Mouse (Mus musculus): ENCODE measurements around the gene Tcta. TPM values are rescaled to one million over a fixed set of nuclear protein-coding genes. Genes with fewer than 3 reads are reported as not detected.
"Not testable (repeated sequence)": the region's sequence is repeated elsewhere in the genome, so short reads cannot be mapped to it uniquely, and the experiment has no call there.

Tcta gene
- polyA plus RNA-seq, 1 experiment from 2014 or later = 28.2 TPM

DNA sequence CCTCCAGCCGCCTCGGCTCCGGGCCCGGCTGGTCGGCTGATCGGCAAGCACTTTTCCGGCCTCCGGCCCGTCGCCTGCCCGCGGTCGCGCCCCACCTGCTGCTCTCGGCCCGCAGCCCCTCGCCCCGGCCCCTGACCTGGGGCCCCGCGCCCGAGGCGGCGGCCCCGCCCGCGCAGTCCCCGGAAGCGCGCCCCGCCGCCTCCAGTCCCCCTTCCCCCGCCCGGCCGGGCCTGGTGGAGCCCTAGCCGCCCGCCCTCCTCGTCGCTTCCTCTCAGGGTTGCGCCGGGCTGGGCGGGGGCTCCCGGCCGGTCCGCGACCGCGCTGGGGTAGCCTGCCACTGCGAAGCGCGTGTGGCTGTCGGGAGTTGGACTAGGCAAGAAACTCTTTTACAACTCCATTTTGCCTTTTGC, 616 bp upstream of the Tcta start:
- no peaks in the 10 kb centered on the region for H3K27me3 ChIP-seq (ENCODE audit: insufficient read depth, poor library complexity, severe bottlenecking)
- under 1% methylated on average over 51 of the region's 51 CpGs for WGBS
- peak; percentile 90 for DNase-seq (ENCODE audit: low spot score)
- peaks cover 23% of the 10 kb centered on the region for H3K4me1 ChIP-seq
- no peaks in the 10 kb centered on the region for H3K9me3 ChIP-seq
- peak overlapping the region; percentile 98 for H3K27ac ChIP-seq
- H3K36me3 ChIP-seq = peaks cover 26% of the 10 kb centered on the region
- peak overlapping the region; percentile 84 for H3K4me3 ChIP-seq

DNA sequence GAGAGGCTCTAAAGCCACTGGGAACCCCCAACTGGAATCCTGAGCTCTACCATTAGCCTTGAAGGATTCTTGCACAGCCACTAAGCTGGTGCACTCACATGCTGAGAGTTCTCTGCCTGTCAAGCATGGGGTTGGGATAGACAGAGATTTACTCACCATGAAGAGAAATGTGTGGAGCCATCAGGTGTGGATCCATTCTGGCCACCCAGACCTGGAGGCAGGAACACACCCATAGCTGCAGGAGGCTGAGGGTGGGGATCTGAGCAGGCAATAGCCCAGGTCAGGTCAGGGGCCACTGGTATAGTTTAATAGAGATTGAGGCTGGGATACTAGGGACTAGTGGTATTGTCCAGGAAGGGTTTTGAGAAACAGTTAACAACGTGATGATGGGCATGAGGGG, 790 bp downstream of the Tcta start:
- no peaks in the 10 kb centered on the region for H3K27me3 ChIP-seq (ENCODE audit: insufficient read depth, poor library complexity, severe bottlenecking)
- H3K4me3 ChIP-seq = peak overlapping the region; percentile 84
- H3K36me3 ChIP-seq = peaks cover 38% of the 10 kb centered on the region
- 0% methylated on average over 1 of the region's 1 CpGs for WGBS
- no peak for DNase-seq (ENCODE audit: low spot score)
- H3K9me3 ChIP-seq = no peaks in the 10 kb centered on the region
- peaks cover 23% of the 10 kb centered on the region for H3K4me1 ChIP-seq
- H3K27ac ChIP-seq = peak overlapping the region; percentile 98

- H3K36me3 ChIP-seq = peaks cover 39% of the 10 kb centered on the region
- H3K9me3 ChIP-seq = no peaks in the 10 kb centered on the region
- DNase-seq (ENCODE audit: low spot score) = no peak
- H3K27me3 ChIP-seq (ENCODE audit: insufficient read depth, poor library complexity, severe bottlenecking) = no peaks in the 10 kb centered on the region
- WGBS = 38% methylated on average over 4 of the region's 4 CpGs
- H3K4me3 ChIP-seq = peak overlapping the region; percentile 84
- H3K27ac ChIP-seq = peak overlapping the region; percentile 98
- peaks cover 21% of the 10 kb centered on the region for H3K4me1 ChIP-seq
Observed at GRCm38 (mm10) chr9:108304716-108305115, 1.2 kb downstream of the Tcta start.

- Histone ChIP-seq H3K27me3 (ENCODE audit: insufficient read depth, poor library complexity, severe bottlenecking) (no peaks in the 10 kb centered on the region), H3K27ac (no peak overlapping the region), H3K36me3 (peaks cover 44% of the 10 kb centered on the region), H3K4me3 (no peak overlapping the region), H3K9me3 (no peaks in the 10 kb centered on the region), H3K4me1 (peaks cover 22% of the 10 kb centered on the region)
- no peak for DNase-seq (ENCODE audit: low spot score)
- WGBS = 80% methylated on average over 3 of the region's 3 CpGs
Observed at GRCm38 (mm10) chr9:108301853-108302252, 4.1 kb downstream of the Tcta start.

- Histone ChIP-seq H3K9me3 (no peaks in the 10 kb centered on the region), H3K27me3 (ENCODE audit: insufficient read depth, poor library complexity, severe bottlenecking) (no peaks in the 10 kb centered on the region), H3K36me3 (peaks cover 35% of the 10 kb centered on the region), H3K4me1 (peaks cover 22% of the 10 kb centered on the region), H3K27ac (peak within 1 kb of the TSS; percentile 82), H3K4me3 (peak within 1 kb of the TSS; percentile 57)
- 24% methylated on average over 18 of the region's 18 CpGs for WGBS
- peak; percentile 80 for DNase-seq (ENCODE audit: low spot score)
Observed at GRCm38 (mm10) chr9:108296453-108297355, 9.3 kb downstream of the Tcta start, which contains the start of gene Amt. Amt (plus strand) TSS chr9:108296853.

DNA sequence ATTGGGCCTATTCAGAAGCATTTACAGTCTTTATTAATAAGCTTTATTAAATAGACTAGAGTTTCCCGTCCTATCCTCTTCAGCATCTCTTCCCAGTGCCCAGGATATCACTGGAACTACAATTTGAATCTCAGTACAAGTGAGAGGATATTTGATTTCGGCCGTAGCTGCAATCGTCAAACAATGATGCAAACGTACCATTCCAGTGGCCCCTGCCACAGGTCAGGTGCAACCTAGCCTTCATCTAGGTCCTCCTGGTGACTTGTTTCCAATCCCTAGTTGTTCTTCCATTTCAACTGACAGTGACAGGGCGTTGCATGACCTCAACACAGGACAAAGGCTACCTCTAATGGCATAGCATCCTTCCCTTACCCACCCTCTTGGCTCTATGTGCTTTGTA, 15.2 kb downstream of the Tcta start:
- Histone ChIP-seq H3K27ac (peak overlapping the region; percentile 86), H3K4me1 (peaks cover 6% of the 10 kb centered on the region), H3K27me3 (ENCODE audit: insufficient read depth, poor library complexity, severe bottlenecking) (no peaks in the 10 kb centered on the region), H3K4me3 (peak overlapping the region; percentile 72), H3K9me3 (no peaks in the 10 kb centered on the region), H3K36me3 (peaks cover 17% of the 10 kb centered on the region; the same call in 1 of the 2 replicates)
- no peak for DNase-seq (ENCODE audit: low spot score)
- 43% methylated on average over 6 of the region's 6 CpGs for WGBS

GRCm38 (mm10) chr9:108290016-108290750, 15.8 kb downstream of the Tcta start, which contains the start of gene Nicn1:
Nicn1 (plus strand) TSS chr9:108290429.
- peaks cover 5% of the 10 kb centered on the region for H3K4me1 ChIP-seq
- peak; percentile 98 for DNase-seq (ENCODE audit: low spot score)
- peak within 1 kb of the TSS; percentile 72 for H3K4me3 ChIP-seq
- H3K27me3 ChIP-seq (ENCODE audit: insufficient read depth, poor library complexity, severe bottlenecking) = no peaks in the 10 kb centered on the region
- peak within 1 kb of the TSS; percentile 86 for H3K27ac ChIP-seq
- H3K9me3 ChIP-seq = no peaks in the 10 kb centered on the region
- WGBS = under 1% methylated on average over 32 of the region's 32 CpGs
- peaks cover 15% of the 10 kb centered on the region; the same call in 1 of the 2 replicates for H3K36me3 ChIP-seq

DNA sequence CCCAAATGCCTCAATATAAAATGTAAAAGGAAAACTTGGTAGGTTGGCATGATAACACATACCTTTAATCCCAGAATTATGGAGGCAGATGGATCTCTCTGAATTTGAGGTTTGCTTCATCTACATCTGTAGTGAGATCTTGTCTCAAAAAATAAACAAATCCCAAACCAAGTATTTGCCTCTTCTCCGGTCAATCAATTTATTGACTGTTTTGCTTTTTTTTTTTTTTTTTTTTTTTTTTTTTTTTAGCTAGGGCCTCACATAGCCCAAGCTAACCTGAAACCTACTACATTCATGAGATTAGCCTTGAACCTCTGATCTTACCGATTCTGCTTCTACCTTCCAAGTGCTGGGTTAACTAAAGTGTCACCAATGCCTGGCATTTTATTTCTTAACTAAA, 16.6 kb downstream of the Tcta start:
- Histone ChIP-seq H3K4me1 (peaks cover 5% of the 10 kb centered on the region), H3K27ac (peak overlapping the region; percentile 86; the same call in 1 of the 2 replicates), H3K4me3 (peak overlapping the region; percentile 72; the same call in 1 of the 2 replicates), H3K36me3 (peaks cover 8% of the 10 kb centered on the region; the same call in 1 of the 2 replicates), H3K27me3 (ENCODE audit: insufficient read depth, poor library complexity, severe bottlenecking) (no peaks in the 10 kb centered on the region), H3K9me3 (no peaks in the 10 kb centered on the region)
- DNase-seq (ENCODE audit: low spot score) = no peak
- WGBS = 53% methylated on average over 2 of the region's 2 CpGs

DNA sequence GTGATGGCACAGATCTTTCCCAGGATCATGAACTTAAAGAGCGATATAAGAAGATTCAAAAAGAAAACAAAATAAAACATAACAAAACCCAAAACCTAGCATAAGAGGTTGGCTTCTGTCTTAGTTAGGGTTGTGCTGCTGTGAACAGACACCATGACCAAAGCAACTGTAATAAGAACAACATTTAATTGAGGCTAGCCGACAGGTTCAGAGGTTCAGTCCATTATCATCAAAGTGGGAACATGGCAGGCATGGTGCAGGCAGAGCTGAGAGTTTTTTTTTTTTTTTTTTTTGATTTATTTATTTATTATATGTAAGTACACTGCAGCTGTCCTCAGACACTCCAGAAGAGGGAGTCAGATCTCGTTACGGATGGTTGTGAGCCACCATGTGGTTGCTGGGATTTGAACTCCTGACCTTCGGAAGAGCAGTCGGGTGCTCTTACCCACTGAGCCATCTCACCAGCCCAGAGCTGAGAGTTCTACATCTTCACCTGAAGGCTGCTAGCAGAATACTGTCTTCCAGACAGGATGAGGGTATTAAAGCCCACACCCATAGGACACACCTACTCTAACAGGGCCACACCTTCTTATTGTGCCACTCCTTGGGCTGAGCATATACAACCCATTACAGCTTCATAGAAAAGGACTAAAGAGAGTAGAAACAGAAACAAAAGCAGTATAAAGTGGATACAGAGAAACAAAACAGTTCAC, 18.3 kb downstream of the Tcta start:
- H3K27me3 ChIP-seq (ENCODE audit: insufficient read depth, poor library complexity, severe bottlenecking); H3K27ac ChIP-seq; H3K36me3 ChIP-seq; H3K4me3 ChIP-seq; H3K4me1 ChIP-seq; DNase-seq (ENCODE audit: low spot score); H3K9me3 ChIP-seq: not testable (repeated sequence)
- WGBS = 77% methylated on average over 6 of the region's 6 CpGs

DNA sequence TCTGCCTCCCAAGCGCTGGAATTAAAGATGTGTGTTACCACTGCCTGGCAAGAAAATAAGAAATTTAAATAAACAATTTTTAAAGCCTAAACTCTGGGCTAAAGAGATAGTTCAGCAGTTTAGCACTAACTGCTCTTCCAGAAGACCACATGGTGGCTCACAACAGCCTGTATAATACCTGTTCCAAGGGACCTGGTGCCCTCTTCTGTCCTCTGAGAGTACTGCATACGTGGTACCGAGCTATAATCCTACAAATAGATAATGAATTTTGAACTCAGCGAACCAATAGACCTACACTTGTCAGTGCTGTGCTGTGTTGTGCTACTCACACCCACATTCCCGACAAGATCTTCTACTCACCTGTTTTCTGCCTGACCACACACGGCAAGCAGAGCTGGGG, 21.6 kb downstream of the Tcta start:
- H3K36me3 ChIP-seq = no peaks in the 10 kb centered on the region
- no peak for DNase-seq (ENCODE audit: low spot score)
- H3K4me1 ChIP-seq = peaks cover 8% of the 10 kb centered on the region; the same call in 1 of the 2 replicates
- no peak overlapping the region for H3K4me3 ChIP-seq
- H3K9me3 ChIP-seq = no peaks in the 10 kb centered on the region
- 10% methylated on average over 6 of the region's 6 CpGs for WGBS
- H3K27me3 ChIP-seq (ENCODE audit: insufficient read depth, poor library complexity, severe bottlenecking) = no peaks in the 10 kb centered on the region
- no peak overlapping the region for H3K27ac ChIP-seq

DNA sequence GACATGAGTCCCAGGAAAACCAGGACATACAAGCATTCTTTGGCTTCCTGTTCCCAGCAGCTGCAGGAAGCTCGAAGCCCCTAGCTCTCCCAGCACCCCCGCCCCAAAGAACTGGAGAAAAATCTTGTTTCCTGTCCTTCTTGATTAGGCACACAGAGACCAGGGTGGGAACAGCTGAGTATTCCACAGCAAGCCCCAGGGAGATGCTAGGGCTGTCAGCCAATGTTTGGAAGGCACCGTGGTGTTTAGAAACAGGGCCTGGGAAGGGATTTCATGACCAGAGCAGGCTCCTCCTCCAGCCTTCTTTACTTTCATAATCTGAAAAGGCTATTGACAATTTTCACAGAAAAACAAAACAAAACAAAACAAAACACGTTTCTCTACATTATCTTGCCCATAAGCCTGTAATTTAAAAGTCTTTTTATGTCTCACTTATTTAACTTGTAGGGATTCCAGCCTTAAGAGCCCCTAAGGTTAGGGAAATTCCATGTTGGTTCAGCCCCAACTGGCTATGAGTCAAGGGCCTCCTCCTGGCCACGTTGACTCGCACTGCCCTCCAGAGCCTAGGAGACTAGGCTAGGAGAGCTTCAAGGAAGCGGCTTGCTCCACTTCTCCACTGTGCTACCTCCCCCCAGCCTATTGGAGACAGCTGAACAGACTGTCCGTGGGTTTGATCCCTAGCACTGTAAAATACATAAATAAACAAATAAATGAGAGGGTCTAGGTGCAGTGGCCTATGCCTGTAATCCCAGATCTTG, 25.7 kb downstream of the Tcta start:
- Histone ChIP-seq H3K4me3 (no peak overlapping the region), H3K9me3 (no peaks in the 10 kb centered on the region), H3K27me3 (ENCODE audit: insufficient read depth, poor library complexity, severe bottlenecking) (no peaks in the 10 kb centered on the region), H3K4me1 (peaks cover 13% of the 10 kb centered on the region), H3K27ac (peak overlapping the region; percentile 42; the same call in 1 of the 2 replicates), H3K36me3 (no peaks in the 10 kb centered on the region)
- WGBS = 34% methylated on average over 8 of the region's 8 CpGs
- no peak for DNase-seq (ENCODE audit: low spot score)

Measured in heart, embryonic 10.5 days (tissue).